Mouse (Mus musculus): ENCODE results near the gene Nuak2. TPM values are rescaled to one million over a fixed set of nuclear protein-coding genes. Genes with fewer than 3 reads are reported as not detected.

The Nuak2 gene
- total RNA-seq, 1 experiment = 8.0 TPM

DNA sequence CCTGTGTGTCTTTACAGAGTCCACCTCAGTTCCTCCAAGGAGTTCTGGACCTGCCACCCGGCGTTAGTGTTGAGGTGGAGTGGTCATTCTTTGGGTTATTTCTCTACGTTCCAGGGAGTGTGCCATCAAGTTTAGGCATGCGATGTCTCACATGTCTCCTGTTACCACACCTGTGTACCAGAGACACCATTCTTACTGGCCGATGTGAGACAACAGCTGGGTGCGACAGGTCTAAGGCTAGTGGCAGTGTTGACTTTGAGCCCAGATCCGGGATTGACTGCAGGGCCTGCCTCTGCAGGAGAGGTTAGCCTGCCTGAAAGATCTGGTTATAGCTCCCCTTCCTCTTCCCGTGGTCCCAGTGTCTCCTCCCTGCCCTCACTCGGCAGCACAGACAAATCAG lies 38.3 kb downstream of the Nuak2 start:
- peaks cover 2 to 7% of the 10 kb centered on the region in 2 experiments; a peak in 2 of 4 replicates for H3K4me1 ChIP-seq (ENCODE audit: control insufficient read depth in 2 of 2, insufficient read depth in 2 of 2, low read length in 2 of 2, poor library complexity in 1 of 2)
- no peak overlapping the region for H3K9ac ChIP-seq (ENCODE audit: insufficient read depth, low read depth, low read length, poor library complexity, severe bottlenecking)
- H3K9me3 ChIP-seq (ENCODE audit: control insufficient read depth, insufficient read depth, low read depth, low read length) = no peaks in the 10 kb centered on the region
- no peak overlapping the region for H3K4me3 ChIP-seq (ENCODE audit: insufficient read depth in 1 of 2, low read depth in 1 of 2, low read length in 2 of 2, poor library complexity in 1 of 2, severe bottlenecking in 1 of 2)
- H3K27ac ChIP-seq (ENCODE audit: insufficient read depth, low read depth, low read length, poor library complexity, severe bottlenecking) = no peak overlapping the region
- in situ Hi-C loops (cut with MboI; ENCODE audit: low sequenced_read_pairs in 2 of 2, unreplicated experiment in 2 of 2) = no loop called here
- H3K36me3 ChIP-seq (ENCODE audit: control insufficient read depth, insufficient read depth, low read length, poor library complexity, severe bottlenecking) = peaks cover 3% of the 10 kb centered on the region; the same call in 1 of the 2 replicates
- DNase-seq (ENCODE audit: low read depth, low spot score) = no peak
- TF ChIP-seq MAFK (IDR thresholded peaks at IDR 0.05; ENCODE audit: insufficient read depth, low read depth, low read length) = no peak
- no peak for TF ChIP-seq HCFC1 (IDR thresholded peaks at IDR 0.05; ENCODE audit: borderline replicate concordance, insufficient read depth, low read length)
- no peak for TF ChIP-seq ZNF384 (IDR thresholded peaks at IDR 0.05; ENCODE audit: low read depth, low read length)
- no peak for TF ChIP-seq CHD2 (IDR thresholded peaks at IDR 0.05; ENCODE audit: low read depth, low read length)
- TF ChIP-seq ZC3H11A (IDR thresholded peaks at IDR 0.05; ENCODE audit: borderline replicate concordance, low read depth, low read length) = no peak

DNA sequence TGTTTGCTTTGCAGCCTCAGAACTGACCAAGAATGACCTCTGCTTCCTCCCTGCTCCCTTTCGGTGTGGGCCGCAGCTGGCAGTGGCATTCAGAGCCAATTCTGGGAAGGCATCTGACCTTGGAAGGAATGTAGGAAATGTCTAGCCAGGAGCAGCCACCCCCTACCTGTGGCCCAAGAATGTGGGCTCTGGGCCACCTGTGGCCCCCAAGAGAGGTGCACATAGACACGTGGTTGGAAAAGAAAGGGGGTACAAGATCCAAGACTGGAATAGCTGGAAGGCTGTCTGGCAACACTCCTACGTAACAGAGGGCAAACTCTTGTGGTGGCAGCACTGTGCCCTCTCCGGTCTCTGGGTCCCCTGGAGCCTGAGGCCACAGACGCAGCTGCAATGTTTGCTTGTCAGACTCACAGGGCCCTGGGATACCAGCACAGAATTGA lies 39.3 kb downstream of the Nuak2 start:
- Histone ChIP-seq H3K9ac (ENCODE audit: insufficient read depth, low read depth, low read length, poor library complexity, severe bottlenecking) (no peak overlapping the region), H3K27ac (ENCODE audit: insufficient read depth, low read depth, low read length, poor library complexity, severe bottlenecking) (no peak overlapping the region), H3K36me3 (ENCODE audit: control insufficient read depth, insufficient read depth, low read length, poor library complexity, severe bottlenecking) (peaks cover 3% of the 10 kb centered on the region; the same call in 1 of the 2 replicates), H3K9me3 (ENCODE audit: control insufficient read depth, insufficient read depth, low read depth, low read length) (no peaks in the 10 kb centered on the region), H3K4me3 (ENCODE audit: insufficient read depth in 1 of 2, low read depth in 1 of 2, low read length in 2 of 2, poor library complexity in 1 of 2, severe bottlenecking in 1 of 2) (no peak overlapping the region), H3K4me1 (ENCODE audit: control insufficient read depth in 2 of 2, insufficient read depth in 2 of 2, low read length in 2 of 2, poor library complexity in 1 of 2) (peaks cover 2 to 7% of the 10 kb centered on the region in 2 experiments; a peak in 2 of 4 replicates)
- DNase-seq (ENCODE audit: low read depth, low spot score) = no peak
- in situ Hi-C loops (cut with MboI; ENCODE audit: low sequenced_read_pairs in 2 of 2, unreplicated experiment in 2 of 2) = loop anchor here in 1 of 2 experiments (5.0 kb wide), 1 partner anchor 48 kb away; no protein-coding TSS in a partner anchor
- TF ChIP-seq CHD2 (IDR thresholded peaks at IDR 0.05; ENCODE audit: low read depth, low read length) = no peak
- no peak for TF ChIP-seq ZC3H11A (IDR thresholded peaks at IDR 0.05; ENCODE audit: borderline replicate concordance, low read depth, low read length)
- no peak for TF ChIP-seq ZNF384 (IDR thresholded peaks at IDR 0.05; ENCODE audit: low read depth, low read length)
- no peak for TF ChIP-seq HCFC1 (IDR thresholded peaks at IDR 0.05; ENCODE audit: borderline replicate concordance, insufficient read depth, low read length)
- no peak for TF ChIP-seq MAFK (IDR thresholded peaks at IDR 0.05; ENCODE audit: insufficient read depth, low read depth, low read length)

DNA sequence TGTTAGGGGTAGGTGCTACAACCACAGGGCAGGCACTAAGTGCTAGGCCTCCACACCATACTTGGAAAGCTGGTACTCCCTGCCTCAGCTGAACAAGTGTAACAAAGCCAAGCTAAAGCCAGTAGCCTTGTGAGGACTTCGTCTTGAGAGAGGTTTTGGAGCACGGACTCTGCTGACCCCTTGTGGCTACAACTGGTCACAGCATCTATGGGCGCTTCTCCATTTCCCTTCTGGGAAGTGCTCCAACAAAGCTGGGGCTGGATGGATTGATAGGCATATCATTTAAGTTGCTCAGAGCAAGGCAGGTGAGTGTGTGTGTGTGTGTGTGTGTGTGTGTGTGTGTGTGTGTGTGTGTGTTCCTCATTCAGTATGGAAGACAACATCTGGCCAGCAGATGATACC lies 39.9 kb downstream of the Nuak2 start:
- no peaks in the 10 kb centered on the region for H3K9me3 ChIP-seq (ENCODE audit: control insufficient read depth, insufficient read depth, low read depth, low read length)
- in situ Hi-C loops (cut with MboI; ENCODE audit: low sequenced_read_pairs in 2 of 2, unreplicated experiment in 2 of 2) = loop anchor here in 1 of 2 experiments (5.0 kb wide), 1 partner anchor 49 kb away; no protein-coding TSS in a partner anchor
- DNase-seq (ENCODE audit: low read depth, low spot score) = peak; percentile 83
- H3K36me3 ChIP-seq (ENCODE audit: control insufficient read depth, insufficient read depth, low read length, poor library complexity, severe bottlenecking) = peaks cover 10% of the 10 kb centered on the region; the same call in 1 of the 2 replicates
- H3K27ac ChIP-seq (ENCODE audit: insufficient read depth, low read depth, low read length, poor library complexity, severe bottlenecking) = no peak overlapping the region
- no peak for TF ChIP-seq HCFC1 (IDR thresholded peaks at IDR 0.05; ENCODE audit: borderline replicate concordance, insufficient read depth, low read length)
- peak; percentile 98 for TF ChIP-seq ZC3H11A (IDR thresholded peaks at IDR 0.05; ENCODE audit: borderline replicate concordance, low read depth, low read length)
- H3K4me1 ChIP-seq (ENCODE audit: control insufficient read depth in 2 of 2, insufficient read depth in 2 of 2, low read length in 2 of 2, poor library complexity in 1 of 2) = peaks cover 2 to 11% of the 10 kb centered on the region in 2 experiments; a peak in 2 of 4 replicates
- no peak overlapping the region for H3K4me3 ChIP-seq (ENCODE audit: insufficient read depth in 1 of 2, low read depth in 1 of 2, low read length in 2 of 2, poor library complexity in 1 of 2, severe bottlenecking in 1 of 2)
- no peak overlapping the region for H3K9ac ChIP-seq (ENCODE audit: insufficient read depth, low read depth, low read length, poor library complexity, severe bottlenecking)

DNA sequence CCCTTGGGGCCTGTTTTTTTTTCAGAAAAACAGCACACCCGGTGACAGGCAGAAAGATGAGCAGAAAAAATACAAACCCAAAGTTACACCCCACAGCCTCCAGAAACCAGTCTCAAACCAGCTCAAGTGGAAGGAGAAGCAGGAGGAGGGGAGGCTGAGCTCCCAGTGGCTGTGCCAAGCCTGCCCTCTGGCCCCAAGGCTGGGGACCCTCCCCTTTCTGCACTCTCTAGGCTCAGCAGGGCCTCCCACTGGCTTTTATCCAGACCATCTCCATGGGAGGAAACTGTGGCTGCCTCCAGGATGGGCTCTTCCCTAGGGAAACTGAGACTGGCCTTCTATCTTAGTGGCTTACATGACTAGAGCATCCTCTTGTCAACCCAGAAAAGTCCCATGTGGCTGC lies 40.9 kb downstream of the Nuak2 start:
- Histone ChIP-seq H3K9ac (ENCODE audit: insufficient read depth, low read depth, low read length, poor library complexity, severe bottlenecking) (no peak overlapping the region), H3K4me1 (ENCODE audit: control insufficient read depth in 2 of 2, insufficient read depth in 2 of 2, low read length in 2 of 2, poor library complexity in 1 of 2) (peaks cover 2 to 11% of the 10 kb centered on the region in 2 experiments; a peak in 2 of 4 replicates), H3K27ac (ENCODE audit: insufficient read depth, low read depth, low read length, poor library complexity, severe bottlenecking) (no peak overlapping the region), H3K4me3 (ENCODE audit: insufficient read depth in 1 of 2, low read depth in 1 of 2, low read length in 2 of 2, poor library complexity in 1 of 2, severe bottlenecking in 1 of 2) (no peak overlapping the region), H3K36me3 (ENCODE audit: control insufficient read depth, insufficient read depth, low read length, poor library complexity, severe bottlenecking) (peaks cover 12% of the 10 kb centered on the region; the same call in 1 of the 2 replicates), H3K9me3 (ENCODE audit: control insufficient read depth, insufficient read depth, low read depth, low read length) (no peaks in the 10 kb centered on the region)
- in situ Hi-C loops (cut with MboI; ENCODE audit: low sequenced_read_pairs in 2 of 2, unreplicated experiment in 2 of 2) = loop anchor here in 1 of 2 experiments (5.0 kb wide), 1 partner anchor 50 kb away; no protein-coding TSS in a partner anchor
- no peak for DNase-seq (ENCODE audit: low read depth, low spot score)
- TF ChIP-seq CHD2 (IDR thresholded peaks at IDR 0.05; ENCODE audit: low read depth, low read length) = no peak

DNA sequence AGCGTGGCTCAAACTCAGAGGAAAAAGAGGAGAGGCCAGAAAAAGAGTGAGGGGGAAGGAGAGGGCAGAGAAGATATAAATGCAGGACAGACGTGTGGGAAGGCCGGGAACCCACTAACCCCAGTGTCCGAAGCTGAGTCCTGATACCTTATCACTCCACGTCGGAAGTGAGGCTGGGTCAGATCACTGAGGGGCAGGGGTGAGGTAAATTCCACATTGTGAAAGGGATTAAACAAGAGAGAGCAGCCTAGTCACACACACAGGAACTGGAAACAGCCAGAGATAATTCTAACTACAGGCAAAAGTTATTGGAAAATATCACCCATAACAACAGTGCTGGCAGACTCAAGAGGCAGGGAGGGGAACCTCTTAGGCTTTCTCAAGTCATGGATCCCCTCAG lies 46.0 kb downstream of the Nuak2 start:
- H3K36me3 ChIP-seq (ENCODE audit: control insufficient read depth, insufficient read depth, low read length, poor library complexity, severe bottlenecking) = peaks cover 12% of the 10 kb centered on the region; the same call in 1 of the 2 replicates
- H3K27ac ChIP-seq (ENCODE audit: insufficient read depth, low read depth, low read length, poor library complexity, severe bottlenecking) = no peak overlapping the region
- in situ Hi-C loops (cut with MboI; ENCODE audit: low sequenced_read_pairs in 2 of 2, unreplicated experiment in 2 of 2) = no loop called here
- H3K9ac ChIP-seq (ENCODE audit: insufficient read depth, low read depth, low read length, poor library complexity, severe bottlenecking) = no peak overlapping the region
- TF ChIP-seq MAFK (IDR thresholded peaks at IDR 0.05; ENCODE audit: insufficient read depth, low read depth, low read length) (no peak), HCFC1 (IDR thresholded peaks at IDR 0.05; ENCODE audit: borderline replicate concordance, insufficient read depth, low read length) (no peak), CHD2 (IDR thresholded peaks at IDR 0.05; ENCODE audit: low read depth, low read length) (no peak), ZC3H11A (IDR thresholded peaks at IDR 0.05; ENCODE audit: borderline replicate concordance, low read depth, low read length) (no peak), ZNF384 (IDR thresholded peaks at IDR 0.05; ENCODE audit: low read depth, low read length) (no peak)
- H3K4me3 ChIP-seq (ENCODE audit: insufficient read depth in 1 of 2, low read depth in 1 of 2, low read length in 2 of 2, poor library complexity in 1 of 2, severe bottlenecking in 1 of 2) = no peak overlapping the region
- no peak for DNase-seq (ENCODE audit: low read depth, low spot score)
- H3K4me1 ChIP-seq (ENCODE audit: control insufficient read depth in 2 of 2, insufficient read depth in 2 of 2, low read length in 2 of 2, poor library complexity in 1 of 2) = peaks cover 0 to 18% of the 10 kb centered on the region in 2 experiments; a peak in 1 of 4 replicates
- no peaks in the 10 kb centered on the region for H3K9me3 ChIP-seq (ENCODE audit: control insufficient read depth, insufficient read depth, low read depth, low read length)
